Mouse (Mus musculus): Measurements from ENCODE around the gene Dennd1b.

Gene Dennd1b

DNA sequence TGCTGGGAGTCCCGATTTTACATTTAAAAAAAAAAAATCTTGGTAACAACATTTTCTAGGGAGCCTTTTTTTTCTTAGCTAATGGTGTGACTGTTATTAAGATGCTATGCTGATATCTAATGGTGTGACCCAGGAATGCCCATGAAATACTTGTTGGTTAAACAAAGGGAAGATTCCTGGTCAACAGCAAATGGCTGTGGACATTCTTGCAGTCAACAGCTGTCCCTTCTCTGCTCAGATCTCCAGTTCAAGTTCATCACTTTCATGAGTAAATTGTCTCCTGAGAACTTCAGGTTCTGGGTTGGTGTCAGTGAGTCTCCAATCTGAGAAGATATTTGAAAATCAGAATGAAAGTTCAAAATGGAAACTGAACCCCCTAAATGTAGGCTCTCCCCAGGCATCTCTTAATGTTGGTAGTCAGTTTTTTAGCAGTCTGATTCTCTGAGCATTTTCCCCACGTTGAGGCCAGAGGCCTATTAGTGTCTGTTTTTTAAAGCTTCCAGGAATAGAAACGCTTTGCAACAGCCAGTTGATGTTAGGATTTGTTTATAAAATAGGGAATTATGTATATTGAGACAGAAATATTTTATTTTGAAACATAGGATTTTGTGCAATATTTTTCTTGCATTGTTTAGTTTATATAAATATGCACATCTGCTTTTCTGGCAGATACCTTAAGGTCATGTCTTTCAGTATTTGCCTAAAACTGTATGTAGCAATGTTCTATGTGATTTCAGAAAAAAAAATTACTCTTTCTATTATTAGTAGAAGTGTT lies 211.0 kb downstream of the Dennd1b start:
- no peak for DNase-seq (ENCODE audit: low read depth in 1 of 2, low spot score in 2 of 2)

DNA sequence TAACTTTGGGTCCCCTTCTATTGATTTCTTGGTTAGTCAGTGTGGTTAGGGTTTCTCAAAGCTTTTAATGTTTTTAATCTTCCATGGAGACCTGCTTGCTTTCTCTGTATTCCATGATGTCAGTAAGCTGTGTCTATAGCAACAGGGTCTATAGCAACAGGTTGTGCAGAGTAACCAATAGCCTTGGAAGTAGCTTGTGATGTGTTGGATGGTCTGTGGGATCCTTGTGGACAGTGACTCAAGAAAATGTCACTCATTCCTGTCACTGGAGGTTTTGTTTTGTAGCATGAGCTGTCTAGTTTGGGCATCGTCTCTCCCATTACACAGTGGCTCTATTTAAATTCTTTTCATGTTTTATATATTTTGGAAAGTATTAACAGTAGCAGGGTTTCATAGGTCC lies 216.5 kb downstream of the Dennd1b start:
- no peak for DNase-seq (ENCODE audit: low read depth in 1 of 2, low spot score in 2 of 2)

DNA sequence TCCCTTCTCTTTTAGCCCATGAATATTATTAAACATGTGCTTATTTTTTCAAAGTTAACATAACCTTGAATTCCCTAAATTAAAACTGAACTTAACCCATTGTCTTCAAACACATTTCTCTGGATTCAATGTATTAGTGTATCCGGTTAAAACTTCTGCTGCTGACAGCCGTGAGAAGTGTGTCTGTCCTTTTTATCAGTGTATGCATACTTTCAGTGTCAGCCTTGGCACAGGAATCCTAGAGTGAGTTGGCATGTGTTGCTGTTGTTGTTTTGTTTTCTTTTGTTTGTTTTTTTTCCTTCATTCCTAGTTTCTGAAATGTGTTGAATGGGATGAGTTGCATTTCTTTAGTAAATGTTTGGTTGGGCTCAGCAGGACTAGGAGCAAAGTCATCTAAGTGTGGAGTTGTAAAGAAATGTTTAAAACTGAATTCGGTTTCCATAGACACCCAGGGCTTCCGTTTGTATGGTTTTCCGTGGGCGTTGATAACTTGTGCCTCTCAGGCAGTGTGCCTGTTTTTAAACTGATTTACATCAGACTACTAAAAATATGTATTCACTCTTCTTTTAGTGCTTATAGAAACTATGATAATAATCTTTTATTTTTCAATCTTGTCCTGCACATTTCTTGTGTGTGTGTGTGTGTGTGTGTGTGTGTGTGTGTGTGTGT lies 217.4 kb downstream of the Dennd1b start:
- DNase-seq (ENCODE audit: low read depth in 1 of 2, low spot score in 2 of 2): no peak

DNA sequence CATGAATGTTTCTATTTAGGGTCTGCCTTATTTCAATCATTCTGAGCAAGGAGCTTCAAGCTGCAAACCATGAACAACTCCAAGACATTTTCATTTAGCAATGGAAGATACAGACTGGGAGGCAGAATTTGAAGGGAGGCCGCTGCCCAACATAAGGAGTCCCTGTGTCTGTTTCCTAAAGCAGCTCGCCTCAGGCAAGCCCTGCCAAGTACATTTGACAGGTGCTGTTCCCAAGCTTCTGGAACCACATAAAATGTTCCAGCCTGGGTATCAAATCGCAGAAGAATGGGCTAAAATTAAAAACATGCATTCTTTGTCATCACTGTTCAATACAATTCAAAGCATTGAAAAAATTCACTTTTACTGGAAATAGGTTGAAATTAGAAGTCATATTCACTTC lies 229.4 kb downstream of the Dennd1b start:
- DNase-seq (ENCODE audit: low read depth in 1 of 2, low spot score in 2 of 2): no peak

DNA sequence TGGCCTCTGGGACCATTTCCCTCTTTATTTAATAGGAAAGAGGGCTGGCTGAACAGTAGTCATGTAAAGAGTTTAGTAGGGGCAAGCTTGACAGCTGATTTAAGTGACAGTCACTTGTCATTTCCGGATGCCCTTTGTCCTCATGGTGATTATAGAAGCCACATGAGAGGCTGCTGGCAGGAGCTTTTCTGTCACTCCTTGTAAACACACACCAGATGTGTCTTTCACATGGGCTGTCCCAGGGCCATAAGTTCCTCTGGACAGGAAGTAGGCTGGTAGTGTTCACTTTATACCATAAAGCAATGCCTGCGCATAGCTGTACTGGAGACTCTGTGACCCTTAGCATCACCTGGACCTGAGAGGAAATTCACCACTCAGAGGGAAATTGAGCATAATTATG lies 230.8 kb downstream of the Dennd1b start:
- no peak for DNase-seq (ENCODE audit: low read depth in 1 of 2, low spot score in 2 of 2)

DNA sequence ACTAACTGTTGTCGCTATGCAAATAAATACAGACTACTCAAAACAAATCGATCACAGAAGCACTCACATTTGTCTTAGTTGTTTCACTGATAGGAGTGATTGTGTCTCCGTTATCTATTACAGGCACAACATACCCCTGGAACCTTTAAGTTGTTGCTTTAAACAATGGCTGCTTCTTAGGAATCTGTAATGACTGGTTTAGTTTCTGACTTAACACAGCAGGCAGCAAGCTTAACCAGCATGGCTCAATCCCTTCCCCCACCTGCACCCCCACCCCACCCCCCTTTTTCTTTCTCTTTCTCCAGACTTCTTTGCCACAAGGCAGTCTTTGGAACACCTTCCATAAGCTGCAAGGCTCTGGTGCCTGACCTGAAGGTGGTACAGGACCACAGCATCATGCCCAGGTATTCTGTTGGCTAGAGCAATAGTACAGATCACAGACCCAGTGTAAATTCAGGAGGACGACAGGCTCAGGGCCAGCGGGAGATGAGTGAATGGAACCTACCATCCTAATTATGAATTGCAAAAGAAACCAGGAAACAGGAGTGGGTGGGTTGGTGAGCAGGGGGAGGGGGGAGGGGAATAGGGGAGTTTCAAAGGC lies 231.3 kb downstream of the Dennd1b start:
- DNase-seq (ENCODE audit: low read depth in 1 of 2, low spot score in 2 of 2): no peak

DNA sequence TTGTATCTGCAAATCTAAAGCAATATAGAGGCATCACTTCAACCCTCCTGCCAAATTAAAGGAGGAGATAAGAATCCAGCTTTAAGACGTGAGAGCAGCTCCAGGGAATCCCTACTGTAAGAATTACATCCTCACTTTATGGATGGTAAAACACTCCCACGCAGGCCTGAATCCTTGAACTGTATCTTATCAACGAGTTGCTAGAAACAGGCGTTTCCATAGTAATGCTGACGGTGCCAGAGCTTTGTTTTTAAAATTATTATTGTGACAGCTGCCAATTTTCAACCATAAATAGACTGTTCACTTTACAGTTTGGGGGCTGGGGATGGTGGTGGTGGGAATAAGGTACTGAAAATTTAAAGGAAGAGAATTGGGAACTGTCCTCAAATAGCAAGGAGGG lies 239.8 kb downstream of the Dennd1b start:
- DNase-seq (ENCODE audit: low read depth in 1 of 2, low spot score in 2 of 2): no peak

DNA sequence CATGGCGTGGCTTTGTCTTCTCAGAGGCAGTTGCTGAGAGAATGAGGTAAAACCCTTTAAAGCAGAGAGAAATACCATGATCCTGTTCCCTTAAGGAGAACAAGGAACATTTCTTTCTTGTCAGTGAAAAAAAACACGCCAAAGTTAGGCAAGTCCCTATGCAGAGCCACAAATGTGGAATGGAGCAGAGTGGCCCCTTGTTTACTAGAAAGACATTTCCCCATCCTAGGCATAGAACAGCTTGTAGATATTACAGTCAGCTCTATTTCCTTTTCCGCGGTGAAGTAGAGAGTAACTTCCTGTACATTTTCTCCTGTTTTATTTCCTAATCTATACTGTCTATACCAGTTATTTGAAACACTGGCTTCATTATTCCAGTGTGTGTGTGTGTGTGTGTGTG lies 243.0 kb downstream of the Dennd1b start:
- no peak for DNase-seq (ENCODE audit: low read depth in 1 of 2, low spot score in 2 of 2)

DNA sequence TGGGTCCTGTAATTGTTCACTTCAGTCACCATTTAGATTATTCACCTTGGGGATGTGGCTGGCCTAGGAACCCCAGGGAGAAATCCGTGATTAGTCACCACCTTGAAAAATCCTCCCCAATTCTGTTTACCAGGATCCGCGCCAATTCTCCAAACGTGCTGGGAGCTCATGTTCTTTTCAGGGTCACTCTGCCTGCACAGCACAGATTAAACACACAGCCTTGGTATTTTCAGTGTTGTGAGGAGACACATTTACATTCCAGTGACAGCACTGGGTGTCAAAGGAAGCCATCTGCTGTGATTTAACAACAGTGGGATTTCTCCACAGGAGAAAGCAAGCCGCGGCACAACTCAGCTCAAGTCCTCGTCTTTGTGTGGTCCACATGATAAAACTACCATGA lies 246.6 kb downstream of the Dennd1b start:
- no peak for DNase-seq (ENCODE audit: low read depth in 1 of 2, low spot score in 2 of 2)

DNA sequence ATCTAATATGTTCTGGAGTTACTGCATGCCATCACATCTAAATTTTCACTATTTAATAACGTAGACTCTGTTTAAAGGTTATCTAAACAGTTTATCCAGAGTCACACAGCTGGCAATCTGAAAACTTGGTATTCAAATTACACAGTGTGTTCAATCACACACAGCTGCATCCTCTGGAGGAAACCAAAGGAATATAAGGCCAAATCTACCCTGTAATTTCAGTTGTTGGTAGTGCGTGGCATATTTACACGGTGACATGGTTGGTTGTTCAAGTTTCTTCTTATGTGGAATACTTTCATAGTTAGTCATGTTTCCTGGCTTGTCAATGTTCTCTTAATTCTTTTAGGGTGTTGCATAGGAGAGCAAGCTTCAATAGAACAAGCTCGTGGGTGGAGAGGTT lies 247.3 kb downstream of the Dennd1b start:
- DNase-seq (ENCODE audit: low read depth in 1 of 2, low spot score in 2 of 2): no peak

DNA sequence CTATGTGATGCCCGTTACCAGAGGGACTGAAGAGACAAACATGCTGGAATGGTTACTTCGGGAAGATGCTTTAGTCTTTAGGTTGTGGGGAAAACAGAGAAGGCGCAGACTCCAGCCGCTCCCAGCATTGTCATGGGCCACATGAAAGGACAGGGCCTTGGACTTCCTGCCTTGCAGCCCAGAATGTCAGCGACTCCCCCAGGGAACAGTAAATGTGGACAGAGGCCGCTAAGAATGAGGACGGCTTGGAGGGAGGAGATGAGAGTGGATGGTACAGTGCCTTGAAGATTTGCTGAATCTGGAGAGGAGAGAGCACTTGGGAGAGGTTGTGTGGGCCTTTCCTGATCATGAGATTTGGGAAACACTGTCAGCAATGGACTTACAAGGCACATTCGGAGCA lies 252.1 kb downstream of the Dennd1b start:
- DNase-seq (ENCODE audit: low read depth in 1 of 2, low spot score in 2 of 2): no peak

DNA sequence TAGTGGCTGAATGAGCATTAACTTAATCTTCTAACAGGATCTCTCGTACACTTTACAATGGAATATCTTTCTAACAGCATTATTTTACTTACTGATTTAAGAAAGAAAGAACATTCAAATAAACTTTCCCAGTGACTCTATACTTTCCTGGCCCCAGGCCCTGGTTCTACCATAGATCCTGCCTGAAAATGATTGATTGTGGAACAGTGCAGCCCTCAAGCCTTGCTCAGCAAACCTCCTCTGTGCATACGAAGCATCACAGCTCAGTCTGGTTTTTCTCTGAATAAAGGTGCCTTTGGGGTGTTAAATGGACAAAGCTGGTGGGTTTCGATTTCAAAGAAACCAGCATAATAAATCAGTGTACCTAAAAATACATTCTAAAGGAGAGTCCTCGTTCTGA lies 260.6 kb downstream of the Dennd1b start:
- no peak for DNase-seq (ENCODE audit: low read depth in 1 of 2, low spot score in 2 of 2)

DNA sequence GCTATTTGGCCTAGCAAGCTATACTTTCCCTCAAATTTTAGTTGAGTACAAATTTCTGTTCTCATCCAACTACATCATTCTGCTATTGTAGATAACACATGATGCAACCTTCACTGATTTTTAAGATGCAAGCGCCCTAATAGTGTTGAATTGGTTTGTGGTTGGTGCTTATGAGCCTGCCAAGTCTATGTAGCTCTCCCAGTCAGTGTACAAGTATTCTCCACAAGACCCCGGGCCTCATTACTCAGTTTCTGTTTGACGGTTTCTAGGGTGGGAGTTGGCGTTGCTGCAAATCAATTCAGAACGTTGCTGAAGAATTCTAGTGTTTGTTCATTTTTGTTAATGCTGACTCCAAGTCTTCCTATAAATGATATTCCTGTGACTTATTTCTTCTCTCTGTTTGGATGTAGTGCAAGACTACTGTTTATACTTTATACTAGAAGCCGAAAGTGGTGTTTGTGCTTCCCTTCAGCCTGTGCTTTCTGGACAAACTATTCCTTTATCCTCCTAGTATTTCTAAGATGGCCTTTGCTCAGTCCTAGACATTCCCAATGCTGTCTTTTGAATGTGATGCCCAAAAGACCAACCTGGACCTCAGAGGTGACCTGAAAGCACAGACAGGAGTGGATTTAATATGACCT lies 261.2 kb downstream of the Dennd1b start:
- DNase-seq (ENCODE audit: low read depth in 1 of 2, low spot score in 2 of 2): no peak

Data from monocyte, adult 2 months (primary cell).